Mouse (Mus musculus) small intestine, adult 2 months (tissue): ENCODE measurements around the gene Pramef17.
"Not testable (repeated sequence)": the region's sequence is repeated elsewhere in the genome, so short reads cannot be mapped to it uniquely, and the experiment has no call there.

Source experiments
- CTCF ChIP-seq: fragments of 200-500 bp; IDR thresholded peaks from 2 replicates; pipeline ENCODE4 v1.5.1; 2012; ENCODE audit warnings: low read depth, mild to moderate bottlenecking, control low read depth, inconsistent platforms, low read length, moderate library complexity, mixed read lengths; ENCODE audit not compliant: insufficient replicate concordance, insufficient read length; ENCODE audit errors: extremely low read depth
- POLR2A ChIP-seq: fragments of 200-500 bp; IDR thresholded peaks from 2 replicates; pipeline ENCODE4 v1.6.1; 2012; ENCODE audit warnings: low read depth, mild to moderate bottlenecking, control low read depth, inconsistent platforms, low read length, moderate library complexity

GRCm38 (mm10) chr4:143985165-143985564, 9.0 kb downstream of the Pramef17 start:
- TF ChIP-seq POLR2A, CTCF: not testable (repeated sequence)
